Mouse (Mus musculus) c-Kit-positive CD71-positive TER-119-positive erythroid progenitor cells, embryonic 14.5 days (primary cell): ENCODE measurements around the gene Gm47995.
"Not testable (repeated sequence)": the region's sequence is repeated elsewhere in the genome, so short reads cannot be mapped to it uniquely, and the experiment has no call there.

Experiments used
- DNase-seq: peaks from one replicate; pipeline ENCODE4 v3.0.0-alpha.2; 2013; ENCODE audit warnings: low spot score

Gm47995 gene

GRCm38 (mm10) chr1:151198120-151198519 is at the start of gene Gm47995:
Gm47995 (plus strand) TSS chr1:151198448.
- DNase-seq: peak; percentile 72

- DNase-seq: no peak
These were observed 48.0 kb upstream of the Gm47995 start for GRCm38 (mm10) chr1:151150211-151150610.

- no peak for DNase-seq
These were observed 47.2 kb upstream of the Gm47995 start for GRCm38 (mm10) chr1:151151089-151151488.

GRCm38 (mm10) chr1:151153056-151153652 is 45.1 kb upstream of the Gm47995 start:
- DNase-seq: no peak

- not testable (repeated sequence) for DNase-seq
These were observed 44.1 kb upstream of the Gm47995 start for GRCm38 (mm10) chr1:151154131-151154530.

- no peak for DNase-seq
These were observed 42.1 kb upstream of the Gm47995 start for GRCm38 (mm10) chr1:151156129-151156528.

- no peak for DNase-seq
These were observed 41.2 kb upstream of the Gm47995 start for GRCm38 (mm10) chr1:151156777-151157632.

GRCm38 (mm10) chr1:151157963-151158856 is 40.0 kb upstream of the Gm47995 start:
- no peak for DNase-seq

- no peak for DNase-seq
These were observed 39.3 kb upstream of the Gm47995 start for GRCm38 (mm10) chr1:151158857-151159510.

GRCm38 (mm10) chr1:151166031-151166430 is 32.2 kb upstream of the Gm47995 start:
- DNase-seq: no peak

GRCm38 (mm10) chr1:151167297-151168047 is 30.8 kb upstream of the Gm47995 start:
- DNase-seq: no peak

- no peak for DNase-seq
These were observed 29.6 kb upstream of the Gm47995 start for GRCm38 (mm10) chr1:151168637-151169036.

- DNase-seq: no peak
These were observed 26.4 kb upstream of the Gm47995 start for GRCm38 (mm10) chr1:151171572-151172461.

GRCm38 (mm10) chr1:151177030-151177936 is 21.0 kb upstream of the Gm47995 start:
- DNase-seq: peak; percentile 58

- peak; percentile 69 for DNase-seq
These were observed 20.3 kb upstream of the Gm47995 start for GRCm38 (mm10) chr1:151177937-151178271.

GRCm38 (mm10) chr1:151178505-151179083 is 19.7 kb upstream of the Gm47995 start:
- no peak for DNase-seq

GRCm38 (mm10) chr1:151180167-151180566 is 18.1 kb upstream of the Gm47995 start:
- no peak for DNase-seq

GRCm38 (mm10) chr1:151182266-151182665 is 16.0 kb upstream of the Gm47995 start, which contains the start of gene Gm47985:
Gm47985 (plus strand) TSS chr1:151182537.
- not testable (repeated sequence) for DNase-seq

GRCm38 (mm10) chr1:151186186-151186585 is 12.1 kb upstream of the Gm47995 start:
- DNase-seq: not testable (repeated sequence)
